Mouse (Mus musculus) c-Kit-positive CD71-negative TER-119-negative erythroid progenitor cells, embryonic 14.5 days (primary cell): ENCODE data around the gene Ano8.
A peak's percentile ranks its signal among the peaks of the same experiment; 100 is the strongest.
"Not testable (repeated sequence)": the region's sequence is repeated elsewhere in the genome, so short reads cannot be mapped to it uniquely, and the experiment has no call there.

Source experiments
- DNase-seq: peaks from one replicate; pipeline ENCODE4 v3.0.0-alpha.2; 2013; ENCODE audit warnings: low read depth

The Ano8 gene

GRCm38 (mm10) chr8:71485142-71486135 lies at the start of gene Ano8:
Gene Ano8, minus strand, starts transcription at chr8:71485963.
- no peak for DNase-seq

GRCm38 (mm10) chr8:71534263-71534810 lies 48.6 kb upstream of the Ano8 start:
- no peak for DNase-seq

GRCm38 (mm10) chr8:71530735-71531467 lies 45.1 kb upstream of the Ano8 start:
- not testable (repeated sequence) for DNase-seq

GRCm38 (mm10) chr8:71528362-71529073 lies 42.8 kb upstream of the Ano8 start:
- no peak for DNase-seq

GRCm38 (mm10) chr8:71527162-71527870 lies 41.6 kb upstream of the Ano8 start:
- DNase-seq: no peak

GRCm38 (mm10) chr8:71526272-71526671 lies 40.5 kb upstream of the Ano8 start:
- no peak for DNase-seq

GRCm38 (mm10) chr8:71525226-71526050 lies 39.7 kb upstream of the Ano8 start, which contains the start of gene Ccdc194:
Gene Ccdc194, minus strand, starts transcription at chr8:71525711.
- no peak for DNase-seq

GRCm38 (mm10) chr8:71521634-71522033 lies 35.9 kb upstream of the Ano8 start:
- peak; percentile 93 for DNase-seq

GRCm38 (mm10) chr8:71519037-71519825 lies 33.5 kb upstream of the Ano8 start:
- DNase-seq: peak; percentile 65

- DNase-seq: no peak
Measured at GRCm38 (mm10) chr8:71516786-71517185, 31.0 kb upstream of the Ano8 start.

- DNase-seq: no peak
Measured at GRCm38 (mm10) chr8:71515043-71515442, 29.3 kb upstream of the Ano8 start.

- DNase-seq: no peak
Measured at GRCm38 (mm10) chr8:71513018-71513754, 27.4 kb upstream of the Ano8 start.

- peak; percentile 52 for DNase-seq
Measured at GRCm38 (mm10) chr8:71511644-71512043, 25.9 kb upstream of the Ano8 start, which contains the start of gene Plvap. Gene Plvap, minus strand, starts transcription at chr8:71511752.

- no peak for DNase-seq
Measured at GRCm38 (mm10) chr8:71509316-71509715, 23.6 kb upstream of the Ano8 start.

- DNase-seq: peak; percentile 65
Measured at GRCm38 (mm10) chr8:71507589-71508104, 21.9 kb upstream of the Ano8 start.

- no peak for DNase-seq
Measured at GRCm38 (mm10) chr8:71505979-71506378, 20.2 kb upstream of the Ano8 start.

- no peak for DNase-seq
Measured at GRCm38 (mm10) chr8:71505326-71505725, 19.6 kb upstream of the Ano8 start.

- DNase-seq: no peak
Measured at GRCm38 (mm10) chr8:71504349-71504748, 18.6 kb upstream of the Ano8 start.
